Mouse (Mus musculus): ENCODE data around the gene Timm13. TPM values are rescaled to one million over a fixed set of nuclear protein-coding genes. Genes with fewer than 3 reads are reported as not detected.

The Timm13 gene
- polyA plus RNA-seq, 1 experiment from 2014 or later = 233 TPM

GRCm38 (mm10) chr10:80917779-80918434 lies 17.1 kb upstream of the Timm13 start, which contains the start of gene Lmnb2:
TSS of gene Lmnb2 (minus strand) at chr10:80918245.
- TF ChIP-seq EP300 (IDR thresholded peaks at IDR 0.05) (no peak), CTCF (IDR thresholded peaks at IDR 0.05) (peak; percentile 17; the same call in 1 of the 2 replicates)
- no peaks in the 10 kb centered on the region for H3K36me3 ChIP-seq (ENCODE audit: insufficient read depth, low read length)
- peak within 1 kb of the TSS; percentile 94 for H3K4me2 ChIP-seq (replicated peaks; ENCODE audit: low read depth, low read length)
- H3K9me3 ChIP-seq (ENCODE audit: low read length) = no peaks in the 10 kb centered on the region
- peak within 1 kb of the TSS; percentile 79 for H3K4me3 ChIP-seq (ENCODE audit: low read depth, low read length)
- peaks cover 4% of the 10 kb centered on the region; the same call in 1 of the 2 replicates for H3K4me1 ChIP-seq (ENCODE audit: insufficient read depth, low read depth, low read length)
- ATAC-seq (peak; percentile 60), DNase-seq (ENCODE audit: low spot score) (peak; percentile 78)
- H3K27ac ChIP-seq (ENCODE audit: low read length) = 0 out of 2 replicates have a peak within 1 kb of the TSS, but pooled peaks have one; percentile 26
- no peaks in the 10 kb centered on the region for H3K27me3 ChIP-seq (replicated peaks; ENCODE audit: insufficient read depth, low read length)
- WGBS = under 1% methylated on average over 49 of the region's 61 CpGs
- H3K9ac ChIP-seq (replicated peaks; ENCODE audit: low read depth) = peak within 1 kb of the TSS; percentile 38

GRCm38 (mm10) chr10:80917336-80917778 lies 16.6 kb upstream of the Timm13 start:
- no peaks in the 10 kb centered on the region for H3K27me3 ChIP-seq (replicated peaks; ENCODE audit: insufficient read depth, low read length)
- no peaks in the 10 kb centered on the region for H3K9me3 ChIP-seq (ENCODE audit: low read length)
- H3K27ac ChIP-seq (ENCODE audit: low read length) = 0 out of 2 replicates have a peak overlapping the region, but pooled peaks have one; percentile 26
- H3K36me3 ChIP-seq (ENCODE audit: insufficient read depth, low read length) = no peaks in the 10 kb centered on the region
- H3K4me2 ChIP-seq (replicated peaks; ENCODE audit: low read depth, low read length) = peak overlapping the region; percentile 94
- TF ChIP-seq CTCF (IDR thresholded peaks at IDR 0.05) = no peak
- no peak for TF ChIP-seq EP300 (IDR thresholded peaks at IDR 0.05)
- peak overlapping the region; percentile 38 for H3K9ac ChIP-seq (replicated peaks; ENCODE audit: low read depth)
- ATAC-seq (peak; percentile 56), DNase-seq (ENCODE audit: low spot score) (no peak)
- H3K4me3 ChIP-seq (ENCODE audit: low read depth, low read length) = peak overlapping the region; percentile 79
- 2% methylated on average over 15 of the region's 15 CpGs for WGBS
- H3K4me1 ChIP-seq (ENCODE audit: insufficient read depth, low read depth, low read length) = peaks cover 4% of the 10 kb centered on the region; the same call in 1 of the 2 replicates

- H3K27me3 ChIP-seq (replicated peaks; ENCODE audit: insufficient read depth, low read length) = no peaks in the 10 kb centered on the region
- no peak for DNase-seq (ENCODE audit: low spot score)
- no peaks in the 10 kb centered on the region for H3K9me3 ChIP-seq (ENCODE audit: low read length)
- H3K27ac ChIP-seq (ENCODE audit: low read length) = no peak overlapping the region
- ATAC-seq = no peak
- no peak for TF ChIP-seq EP300 (IDR thresholded peaks at IDR 0.05)
- no peaks in the 10 kb centered on the region for H3K36me3 ChIP-seq (ENCODE audit: insufficient read depth, low read length)
- no peak overlapping the region for H3K9ac ChIP-seq (replicated peaks; ENCODE audit: low read depth)
- H3K4me3 ChIP-seq (ENCODE audit: low read depth, low read length) = no peak overlapping the region
- no peak overlapping the region for H3K4me2 ChIP-seq (replicated peaks; ENCODE audit: low read depth, low read length)
- WGBS = 82% methylated on average over 4 of the region's 4 CpGs
- H3K4me1 ChIP-seq (ENCODE audit: insufficient read depth, low read depth, low read length) = peaks cover 4% of the 10 kb centered on the region; the same call in 1 of the 2 replicates
These were observed 15.0 kb upstream of the Timm13 start for GRCm38 (mm10) chr10:80915736-80916135.

- Histone ChIP-seq H3K4me3 (ENCODE audit: low read depth, low read length) (no peak overlapping the region), H3K36me3 (ENCODE audit: insufficient read depth, low read length) (no peaks in the 10 kb centered on the region), H3K4me2 (replicated peaks; ENCODE audit: low read depth, low read length) (no peak overlapping the region), H3K9me3 (ENCODE audit: low read length) (no peaks in the 10 kb centered on the region), H3K4me1 (ENCODE audit: insufficient read depth, low read depth, low read length) (peaks cover 4% of the 10 kb centered on the region; the same call in 1 of the 2 replicates), H3K9ac (replicated peaks; ENCODE audit: low read depth) (no peak overlapping the region), H3K27ac (ENCODE audit: low read length) (no peak overlapping the region), H3K27me3 (replicated peaks; ENCODE audit: insufficient read depth, low read length) (no peaks in the 10 kb centered on the region)
- ATAC-seq (no peak), DNase-seq (ENCODE audit: low spot score) (no peak)
- WGBS = 64% methylated on average over 2 of the region's 2 CpGs
- TF ChIP-seq EP300 (IDR thresholded peaks at IDR 0.05) (no peak), CTCF (IDR thresholded peaks at IDR 0.05) (no peak)
These were observed 14.5 kb upstream of the Timm13 start for GRCm38 (mm10) chr10:80915260-80915659.

- no peaks in the 10 kb centered on the region for H3K36me3 ChIP-seq (ENCODE audit: insufficient read depth, low read length)
- no peak overlapping the region for H3K27ac ChIP-seq (ENCODE audit: low read length)
- 77% methylated on average over 5 of the region's 5 CpGs for WGBS
- no peak overlapping the region for H3K4me3 ChIP-seq (ENCODE audit: low read depth, low read length)
- ATAC-seq (no peak), DNase-seq (ENCODE audit: low spot score) (no peak)
- no peak overlapping the region for H3K4me2 ChIP-seq (replicated peaks; ENCODE audit: low read depth, low read length)
- no peaks in the 10 kb centered on the region for H3K27me3 ChIP-seq (replicated peaks; ENCODE audit: insufficient read depth, low read length)
- no peak overlapping the region for H3K9ac ChIP-seq (replicated peaks; ENCODE audit: low read depth)
- H3K9me3 ChIP-seq (ENCODE audit: low read length) = no peaks in the 10 kb centered on the region
- H3K4me1 ChIP-seq (ENCODE audit: insufficient read depth, low read depth, low read length) = peaks cover 4% of the 10 kb centered on the region; the same call in 1 of the 2 replicates
- no peak for TF ChIP-seq CTCF (IDR thresholded peaks at IDR 0.05)
- no peak for TF ChIP-seq EP300 (IDR thresholded peaks at IDR 0.05)
These were observed 13.5 kb upstream of the Timm13 start for GRCm38 (mm10) chr10:80914253-80914656.

GRCm38 (mm10) chr10:80913364-80914011 lies 12.7 kb upstream of the Timm13 start:
- no peaks in the 10 kb centered on the region for H3K27me3 ChIP-seq (replicated peaks; ENCODE audit: insufficient read depth, low read length)
- DNase-seq (ENCODE audit: low spot score) (no peak), ATAC-seq (no peak)
- no peak overlapping the region for H3K9ac ChIP-seq (replicated peaks; ENCODE audit: low read depth)
- H3K36me3 ChIP-seq (ENCODE audit: insufficient read depth, low read length) = no peaks in the 10 kb centered on the region
- no peak overlapping the region for H3K27ac ChIP-seq (ENCODE audit: low read length)
- no peaks in the 10 kb centered on the region for H3K9me3 ChIP-seq (ENCODE audit: low read length)
- no peak for TF ChIP-seq CTCF (IDR thresholded peaks at IDR 0.05)
- no peak for TF ChIP-seq EP300 (IDR thresholded peaks at IDR 0.05)
- peaks cover 4% of the 10 kb centered on the region; the same call in 1 of the 2 replicates for H3K4me1 ChIP-seq (ENCODE audit: insufficient read depth, low read depth, low read length)
- WGBS = 94% methylated on average over 7 of the region's 8 CpGs
- H3K4me2 ChIP-seq (replicated peaks; ENCODE audit: low read depth, low read length) = no peak overlapping the region
- H3K4me3 ChIP-seq (ENCODE audit: low read depth, low read length) = no peak overlapping the region

Measured in lung, postnatal 0 days (tissue).